Mouse (Mus musculus): Measurements from ENCODE around the gene Dok4.

Dok4 gene

DNA sequence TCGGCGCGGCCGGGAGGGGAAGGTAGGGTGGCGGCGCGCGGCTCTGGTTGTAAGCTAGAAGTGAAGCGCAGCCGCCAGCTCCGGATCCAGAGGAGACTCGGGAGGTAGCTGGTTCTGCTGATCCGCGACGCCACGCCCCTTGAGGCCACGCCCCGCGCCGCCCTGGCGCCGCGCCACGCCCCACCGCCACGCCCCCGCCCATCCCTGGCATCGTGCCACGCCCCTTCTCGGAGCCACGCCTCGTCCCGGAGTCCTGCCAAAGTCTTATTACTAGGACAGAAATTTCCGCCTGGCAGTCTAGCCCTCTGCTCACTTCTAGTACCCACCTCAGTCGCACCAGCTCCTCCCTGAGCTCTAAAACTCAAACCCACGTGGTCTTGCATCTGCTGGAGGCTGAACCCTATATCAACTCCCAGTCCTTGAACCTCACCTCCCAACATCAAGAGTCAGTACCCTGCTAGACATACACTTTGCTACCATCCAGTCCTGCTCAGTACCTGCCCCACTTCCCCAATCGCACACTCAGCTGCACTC is at the start of gene Dok4:
Gene Dok4 (minus strand): TSS at position 134 of the 534 bp plus-strand sequence.
- DNase-seq (ENCODE audit: inconsistent ontology term): peak; percentile 93

DNA sequence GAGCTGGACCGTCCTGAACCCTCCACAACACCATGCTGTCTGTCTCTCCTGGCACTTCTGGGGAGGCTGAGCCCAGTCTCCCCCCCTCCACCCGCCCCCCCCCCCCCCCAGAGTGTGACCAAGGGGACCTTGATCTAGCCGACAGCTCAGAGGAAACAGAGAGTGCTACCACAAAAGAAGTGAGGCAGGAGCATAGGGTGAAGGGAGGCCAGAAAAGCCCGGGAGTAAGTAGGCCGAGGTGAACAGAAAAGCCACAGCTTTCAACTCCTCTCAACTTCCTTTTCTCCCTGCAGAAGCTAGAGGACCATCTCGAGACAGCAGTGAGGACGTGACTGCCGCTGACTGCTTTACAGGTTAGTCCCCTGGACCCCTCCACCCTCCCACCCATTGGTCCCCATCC is 47.3 kb upstream of the Dok4 start, which contains the start of gene Adgrg5:
Gene Adgrg5 (plus strand): TSS at position 290 of the 400 bp plus-strand sequence.
- DNase-seq (ENCODE audit: inconsistent ontology term): no peak

DNA sequence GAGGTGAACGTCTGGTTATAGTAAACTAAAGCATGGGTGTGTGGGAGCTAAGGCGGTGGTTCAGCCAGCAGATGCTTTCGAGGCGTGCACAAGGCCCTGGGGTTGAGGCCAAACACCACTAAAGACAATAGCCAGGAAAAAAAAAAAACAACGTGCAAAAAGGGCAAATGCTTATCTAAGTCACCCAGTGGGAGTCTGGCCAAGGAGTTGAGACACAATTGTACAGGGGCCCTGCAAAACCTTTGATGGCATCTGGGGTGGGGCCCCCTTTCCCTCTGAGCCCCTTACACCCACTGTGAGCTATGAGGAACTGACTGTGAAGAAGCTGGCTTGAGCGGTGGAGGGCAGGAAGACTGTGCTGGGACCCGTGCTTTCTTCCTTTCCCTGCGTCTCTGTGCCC is 46.5 kb upstream of the Dok4 start:
- no peak for DNase-seq (ENCODE audit: inconsistent ontology term)

GRCm38 (mm10) chr8:94922176-94922575 is 46.0 kb upstream of the Dok4 start:
- no peak for DNase-seq (ENCODE audit: inconsistent ontology term)

- no peak for DNase-seq (ENCODE audit: inconsistent ontology term)
Observed at GRCm38 (mm10) chr8:94919256-94919655, 43.1 kb upstream of the Dok4 start.

DNA sequence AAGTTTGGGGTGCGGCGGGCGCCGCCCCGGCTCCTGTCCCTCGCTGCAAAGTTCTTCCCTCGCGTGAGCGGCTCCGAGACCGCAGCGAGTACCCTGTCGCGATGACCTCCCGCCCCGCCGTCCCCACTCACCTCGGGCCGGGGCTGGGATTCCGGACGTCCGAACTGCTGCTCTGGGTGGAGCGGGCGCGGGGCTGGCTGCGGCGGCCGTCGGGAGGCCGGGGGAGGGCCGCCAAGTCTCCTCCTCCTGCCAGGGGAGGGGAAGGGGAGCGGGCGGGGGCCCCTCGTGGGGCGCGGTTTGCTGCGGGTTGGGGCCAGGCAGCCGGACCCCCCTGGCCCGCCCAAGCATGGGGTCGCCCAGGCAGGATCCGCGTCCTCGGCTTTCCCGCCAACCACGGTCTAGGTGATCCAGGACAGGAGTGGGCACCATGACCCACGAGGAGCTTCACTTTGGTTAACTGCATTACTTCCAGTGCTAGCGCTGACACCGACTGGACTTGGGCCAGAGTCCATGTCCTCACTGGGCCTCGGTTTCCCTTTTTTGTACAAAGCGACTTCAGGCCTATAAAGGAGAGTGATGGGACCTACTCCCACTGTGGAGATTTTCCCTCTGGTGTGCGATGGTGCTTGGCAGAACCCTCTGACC is 41.8 kb upstream of the Dok4 start, which contains the start of gene Ccdc102a:
Gene Ccdc102a (minus strand): TSS at position 248 of the 645 bp plus-strand sequence.
- peak; percentile 73 for DNase-seq (ENCODE audit: inconsistent ontology term)

DNA sequence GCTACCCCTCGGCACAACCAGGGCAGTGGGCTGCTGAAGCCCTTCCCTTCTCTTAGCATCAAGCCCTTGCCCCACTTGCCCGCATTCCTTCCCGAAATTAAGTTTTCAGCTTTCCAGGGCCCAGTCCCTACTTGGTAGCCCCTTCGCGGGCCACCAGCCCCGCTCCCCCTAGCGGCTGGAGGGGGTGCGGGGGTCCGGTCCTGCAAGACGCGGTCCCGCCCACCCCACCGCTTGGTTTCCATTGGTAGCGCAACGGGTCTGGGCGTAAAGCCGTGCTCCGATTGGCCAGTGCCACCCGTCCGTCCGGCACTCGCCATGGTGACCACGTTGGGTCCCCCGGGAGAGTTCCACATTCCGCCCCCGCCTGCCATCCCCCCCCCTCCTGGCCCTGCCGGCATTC is 41.2 kb upstream of the Dok4 start:
- peak; percentile 99 for DNase-seq (ENCODE audit: inconsistent ontology term)

GRCm38 (mm10) chr8:94916960-94917324 is 40.8 kb upstream of the Dok4 start:
- DNase-seq (ENCODE audit: inconsistent ontology term): no peak

- DNase-seq (ENCODE audit: inconsistent ontology term): no peak
Observed at GRCm38 (mm10) chr8:94916311-94916959, 40.3 kb upstream of the Dok4 start.

DNA sequence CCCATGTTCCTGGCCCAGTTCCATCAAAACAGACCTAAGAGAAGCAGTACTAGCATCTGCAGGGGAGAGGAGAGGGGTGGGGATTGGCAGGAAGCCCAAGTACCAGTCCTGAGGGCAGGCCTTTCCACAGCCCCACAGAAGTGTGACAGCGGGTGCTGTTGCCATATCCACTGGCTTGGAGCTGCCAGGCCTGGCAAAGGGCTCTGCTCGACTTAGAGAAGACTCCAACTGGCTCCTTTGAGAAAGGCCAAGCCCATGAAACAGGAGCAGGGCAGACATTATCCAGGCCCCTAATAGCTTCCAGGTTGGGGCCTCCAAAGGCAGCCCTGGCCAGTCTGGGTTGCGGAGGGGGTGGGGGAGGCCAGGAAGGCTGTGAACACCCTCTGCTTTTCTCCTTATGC is 38.6 kb upstream of the Dok4 start:
- peak; percentile 41 for DNase-seq (ENCODE audit: inconsistent ontology term)

GRCm38 (mm10) chr8:94914256-94914655 is 38.1 kb upstream of the Dok4 start:
- peak; percentile 32 for DNase-seq (ENCODE audit: inconsistent ontology term)

GRCm38 (mm10) chr8:94913061-94913660 is 37.0 kb upstream of the Dok4 start:
- DNase-seq (ENCODE audit: inconsistent ontology term): peak; percentile 68

DNA sequence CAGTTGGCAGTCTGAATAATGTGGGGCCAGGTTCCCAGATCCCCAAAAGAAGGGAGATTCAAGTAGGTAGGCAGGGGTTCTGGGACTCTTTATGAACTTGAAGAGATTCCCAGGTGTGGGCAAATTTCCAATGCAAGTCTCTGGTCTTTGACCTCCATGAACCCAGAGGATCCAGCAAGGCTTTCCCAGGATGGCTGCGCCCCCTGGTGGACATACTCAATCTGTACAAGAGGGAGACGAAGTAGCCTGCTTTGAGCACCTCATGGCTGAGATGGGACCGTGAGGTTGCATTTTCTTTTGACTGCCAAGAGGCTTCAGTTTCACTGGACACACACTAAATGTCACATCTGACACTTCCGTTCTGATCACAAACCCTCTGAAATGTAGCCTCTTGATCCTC is 32.7 kb upstream of the Dok4 start:
- DNase-seq (ENCODE audit: inconsistent ontology term): peak; percentile 72

- no peak for DNase-seq (ENCODE audit: inconsistent ontology term)
Observed at GRCm38 (mm10) chr8:94907591-94908300, 31.6 kb upstream of the Dok4 start.

GRCm38 (mm10) chr8:94904450-94905175 is 28.5 kb upstream of the Dok4 start:
- peak; percentile 93 for DNase-seq (ENCODE audit: inconsistent ontology term)

GRCm38 (mm10) chr8:94903709-94904108 is 27.6 kb upstream of the Dok4 start:
- DNase-seq (ENCODE audit: inconsistent ontology term): no peak

- no peak for DNase-seq (ENCODE audit: inconsistent ontology term)
Observed at GRCm38 (mm10) chr8:94901031-94901430, 24.9 kb upstream of the Dok4 start.

DNA sequence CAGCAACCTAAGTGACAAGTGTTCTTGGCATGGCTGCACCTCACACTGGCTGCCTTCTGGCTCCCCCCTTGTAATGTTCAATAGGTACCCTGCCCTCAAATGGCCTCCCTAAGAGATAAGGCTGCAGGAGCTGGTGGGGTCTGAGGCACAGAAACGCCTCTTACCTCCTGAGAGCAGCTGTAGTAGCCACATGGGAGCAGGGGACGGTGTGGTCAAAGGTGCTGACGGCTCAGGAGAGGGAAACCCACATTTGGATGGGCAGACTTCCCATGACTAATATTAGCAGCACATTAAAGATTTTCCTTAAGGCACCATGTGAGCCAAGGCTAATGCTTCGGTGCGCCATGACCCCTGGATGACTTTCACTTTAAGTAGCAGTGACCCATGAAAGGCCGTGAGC is 24.5 kb upstream of the Dok4 start:
- no peak for DNase-seq (ENCODE audit: inconsistent ontology term)

DNA sequence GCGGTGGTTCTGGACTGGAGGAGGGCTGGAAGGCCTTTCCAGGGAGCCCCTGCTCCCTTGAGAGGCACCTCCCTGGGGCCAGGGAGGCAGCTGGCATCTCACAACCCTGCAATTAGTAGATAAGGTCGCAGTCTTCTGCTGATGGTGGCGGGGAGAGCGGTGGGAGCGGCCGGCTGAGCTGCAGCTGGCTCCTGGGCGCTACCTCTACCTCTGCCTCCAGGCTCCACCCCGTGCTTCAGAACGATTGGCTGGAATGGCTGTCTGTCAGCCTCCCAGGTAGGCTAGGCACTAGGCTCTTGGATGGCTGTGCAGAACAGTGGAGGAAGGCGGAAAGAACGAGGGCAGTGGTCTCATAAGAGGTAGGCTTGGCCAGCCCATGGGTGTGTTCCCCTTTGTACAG is 23.1 kb upstream of the Dok4 start:
- no peak for DNase-seq (ENCODE audit: inconsistent ontology term)

GRCm38 (mm10) chr8:94892917-94893316 is 16.8 kb upstream of the Dok4 start:
- DNase-seq (ENCODE audit: inconsistent ontology term): no peak

DNA sequence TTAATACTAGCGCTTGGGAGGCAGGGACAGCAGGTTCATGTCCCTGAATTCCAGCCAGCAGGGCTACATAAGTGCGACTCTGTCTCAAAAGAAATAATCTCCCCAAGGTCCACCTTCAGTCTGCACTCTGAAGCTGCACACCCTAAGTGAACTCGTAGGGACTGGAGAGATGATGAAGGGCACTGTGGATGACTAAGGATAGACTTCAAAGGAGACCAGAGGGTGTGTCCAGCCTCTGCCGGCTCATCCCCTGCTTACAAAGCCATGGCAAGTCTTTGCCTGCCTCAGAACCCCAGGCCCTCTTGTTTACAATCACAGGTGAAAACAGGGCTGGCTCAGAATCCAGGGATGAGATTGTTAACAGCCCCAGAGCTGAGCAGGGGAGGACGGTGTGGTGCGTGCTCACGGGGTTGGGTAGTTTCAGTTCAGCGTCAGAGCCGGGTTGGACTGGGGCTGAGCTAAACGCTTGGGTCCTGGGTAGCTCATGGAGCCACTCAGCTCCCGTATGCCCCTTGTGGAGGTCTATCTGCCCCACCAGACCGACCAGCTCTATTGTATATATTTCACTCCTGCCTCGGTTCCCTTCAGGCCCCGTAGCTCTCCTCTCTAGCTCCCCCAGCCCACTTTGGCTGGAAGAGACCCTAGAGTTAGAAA is 12.4 kb upstream of the Dok4 start:
- DNase-seq (ENCODE audit: inconsistent ontology term): no peak
